Mouse (Mus musculus) splenic B cell, adult 2 months (primary cell): ENCODE measurements around the gene Ccr10.

Experiments
- DNase-seq: peaks from one replicate; pipeline ENCODE4 v3.0.0-alpha.2; 2011; ENCODE audit warnings: low read depth, low spot score
- H3K27me3 ChIP-seq: 2 replicates; pipeline ENCODE4 v1.6.1; 2012; ENCODE audit warnings: mild to moderate bottlenecking, low read length, moderate library complexity, mixed read lengths; ENCODE audit not compliant: control insufficient read depth, poor library complexity, insufficient read depth, severe bottlenecking
- H3K36me3 ChIP-seq: 2 replicates; pipeline ENCODE4 v1.6.1; 2012; ENCODE audit warnings: mild to moderate bottlenecking, low read length, moderate library complexity, mixed read lengths; ENCODE audit not compliant: control insufficient read depth, poor library complexity, insufficient read depth, severe bottlenecking

Ccr10 gene

GRCm38 (mm10) chr11:101174851-101175628, at the start of gene Ccr10:
Gene Ccr10, minus strand, starts transcription at chr11:101175443.
- DNase-seq: peak; percentile 46
- Histone ChIP-seq H3K27me3 (peaks cover 2% of the 10 kb centered on the region), H3K36me3 (no peaks in the 10 kb centered on the region)

GRCm38 (mm10) chr11:101224337-101224736, 49.1 kb upstream of the Ccr10 start:
- H3K36me3 ChIP-seq: no peaks in the 10 kb centered on the region
- DNase-seq: no peak
- no peaks in the 10 kb centered on the region for H3K27me3 ChIP-seq

GRCm38 (mm10) chr11:101221306-101221986, 46.2 kb upstream of the Ccr10 start:
- Histone ChIP-seq H3K36me3 (peaks cover 2% of the 10 kb centered on the region; the same call in 1 of the 2 replicates), H3K27me3 (no peaks in the 10 kb centered on the region)
- peak; percentile 38 for DNase-seq

GRCm38 (mm10) chr11:101220853-101221252, 45.6 kb upstream of the Ccr10 start:
- DNase-seq: no peak

GRCm38 (mm10) chr11:101218436-101219055, 43.3 kb upstream of the Ccr10 start:
- peaks cover 14% of the 10 kb centered on the region for H3K36me3 ChIP-seq
- no peak for DNase-seq
- no peaks in the 10 kb centered on the region for H3K27me3 ChIP-seq

More at GRCm38 (mm10) chr11:101220853-101221252, 45.6 kb upstream of the Ccr10 start:
- H3K27me3 ChIP-seq: no peaks in the 10 kb centered on the region
- H3K36me3 ChIP-seq: peaks cover 4% of the 10 kb centered on the region; the same call in 1 of the 2 replicates

GRCm38 (mm10) chr11:101216936-101217335, 41.7 kb upstream of the Ccr10 start:
- no peak for DNase-seq
- Histone ChIP-seq H3K36me3 (peaks cover 16% of the 10 kb centered on the region), H3K27me3 (no peaks in the 10 kb centered on the region)

GRCm38 (mm10) chr11:101211970-101212369, 36.7 kb upstream of the Ccr10 start:
- DNase-seq: peak; percentile 87
- no peaks in the 10 kb centered on the region for H3K27me3 ChIP-seq
- peaks cover 27% of the 10 kb centered on the region for H3K36me3 ChIP-seq

GRCm38 (mm10) chr11:101200986-101201385, 25.7 kb upstream of the Ccr10 start:
- no peaks in the 10 kb centered on the region for H3K27me3 ChIP-seq
- peaks cover 21% of the 10 kb centered on the region for H3K36me3 ChIP-seq
- DNase-seq: peak; percentile 69

GRCm38 (mm10) chr11:101199555-101199954, 24.3 kb upstream of the Ccr10 start:
- DNase-seq: no peak
- Histone ChIP-seq H3K36me3 (peaks cover 21% of the 10 kb centered on the region), H3K27me3 (no peaks in the 10 kb centered on the region)

- H3K27me3 ChIP-seq: no peaks in the 10 kb centered on the region
- H3K36me3 ChIP-seq: peaks cover 14% of the 10 kb centered on the region
- DNase-seq: no peak
These were observed 20.9 kb upstream of the Ccr10 start for GRCm38 (mm10) chr11:101196175-101196574.

GRCm38 (mm10) chr11:101195571-101195970, 20.3 kb upstream of the Ccr10 start:
- Histone ChIP-seq H3K27me3 (no peaks in the 10 kb centered on the region), H3K36me3 (peaks cover 14% of the 10 kb centered on the region)
- no peak for DNase-seq

GRCm38 (mm10) chr11:101195101-101195500, 19.9 kb upstream of the Ccr10 start:
- H3K27me3 ChIP-seq: no peaks in the 10 kb centered on the region
- no peak for DNase-seq
- H3K36me3 ChIP-seq: peaks cover 14% of the 10 kb centered on the region

GRCm38 (mm10) chr11:101194643-101195042, 19.4 kb upstream of the Ccr10 start:
- peaks cover 14% of the 10 kb centered on the region for H3K36me3 ChIP-seq
- no peak for DNase-seq
- H3K27me3 ChIP-seq: no peaks in the 10 kb centered on the region

GRCm38 (mm10) chr11:101194137-101194536, 18.9 kb upstream of the Ccr10 start:
- no peak for DNase-seq
- H3K27me3 ChIP-seq: no peaks in the 10 kb centered on the region
- peaks cover 10% of the 10 kb centered on the region for H3K36me3 ChIP-seq

GRCm38 (mm10) chr11:101193076-101193475, 17.8 kb upstream of the Ccr10 start:
- Histone ChIP-seq H3K27me3 (no peaks in the 10 kb centered on the region), H3K36me3 (peaks cover 7% of the 10 kb centered on the region)
- no peak for DNase-seq
